ENCODE assay signal across 8 mouse cellular contexts in genomic region chr5:65538829-65539228, GRCm38 (mm10). TPM values are rescaled to one million over a fixed set of nuclear protein-coding genes. Genes with fewer than 3 reads are reported as not detected.
DNase-seq lines count a peak whose midpoint lies in the region; ATAC-seq lines count a peak whose summit lies in the region.
"Had no signal": no experiment of that assay in that cellular context is flagged by ENCODE, and none has a peak within 500 bp of the region (broad histone marks: within the 10 kb centered on the region; RNA-seq: fewer than 3 reads in every experiment).

No protein-coding gene starts in this region.

- 29% methylated on average over 4 of the region's 4 CpGs for WGBS in lung, embryonic 15.5 days
- 33% methylated on average over 4 of the region's 4 CpGs for WGBS in forebrain, embryonic 10.5 days
- WGBS in limb, embryonic 12.5 days, result 59% methylated on average over 4 of the region's 4 CpGs
- 26% methylated on average over 4 of the region's 4 CpGs for WGBS in stomach, embryonic 15.5 days

- no peak for DNase-seq in lung, postnatal 10 days
- DNase-seq in forebrain, embryonic 10.5 days (ENCODE audit: extremely low spot score, low spot score), result no peak
- DNase-seq in right cerebral cortex, postnatal 4 days, result no peak
- DNase-seq in gastrocnemius, postnatal 10 days, result no peak
- DNase-seq: kidney, postnatal 4 days had no signal

- no peaks in the 10 kb centered on the region for H3K36me3 ChIP-seq in lung, embryonic 15.5 days
- H3K36me3 ChIP-seq in forebrain, embryonic 10.5 days (replicated peaks), result peaks cover 33% of the 10 kb centered on the region
- H3K36me3 ChIP-seq in limb, embryonic 12.5 days, result peaks cover 5% of the 10 kb centered on the region; the same call in 1 of the 2 replicates
- no peaks in the 10 kb centered on the region for H3K36me3 ChIP-seq in stomach, embryonic 15.5 days

- H3K4me2 ChIP-seq in lung, embryonic 15.5 days, result peak overlapping the region; percentile 50
- peak overlapping the region; percentile 58 for H3K4me2 ChIP-seq in limb, embryonic 12.5 days
- peak overlapping the region; percentile 43 for H3K4me2 ChIP-seq in stomach, embryonic 15.5 days

- peak overlapping the region; percentile 18 for H3K4me3 ChIP-seq in lung, embryonic 15.5 days
- H3K4me3 ChIP-seq in forebrain, embryonic 10.5 days, result peak overlapping the region; percentile 91
- peak overlapping the region; percentile 29 for H3K4me3 ChIP-seq in limb, embryonic 12.5 days (replicated peaks)
- H3K4me3 ChIP-seq in stomach, embryonic 15.5 days (replicated peaks), result no peak overlapping the region; the same call in 1 of the 2 replicates

- no peak overlapping the region for H3K27ac ChIP-seq in lung, embryonic 15.5 days
- H3K27ac ChIP-seq in forebrain, embryonic 10.5 days, result no peak overlapping the region
- H3K27ac ChIP-seq in limb, embryonic 12.5 days, result no peak overlapping the region
- H3K27ac ChIP-seq in stomach, embryonic 15.5 days, result no peak overlapping the region

- H3K9me3 ChIP-seq in lung, embryonic 15.5 days, result no peaks in the 10 kb centered on the region
- H3K9me3 ChIP-seq in forebrain, embryonic 10.5 days, result no peaks in the 10 kb centered on the region
- H3K9me3 ChIP-seq in limb, embryonic 12.5 days, result no peaks in the 10 kb centered on the region
- H3K9me3 ChIP-seq in stomach, embryonic 15.5 days, result no peaks in the 10 kb centered on the region

- H3K4me1 ChIP-seq in lung, embryonic 15.5 days, result peaks cover 10% of the 10 kb centered on the region
- peaks cover 32% of the 10 kb centered on the region for H3K4me1 ChIP-seq in forebrain, embryonic 10.5 days
- peaks cover 14% of the 10 kb centered on the region for H3K4me1 ChIP-seq in limb, embryonic 12.5 days (replicated peaks)
- H3K4me1 ChIP-seq in stomach, embryonic 15.5 days, result peaks cover 5% of the 10 kb centered on the region; the same call in 1 of the 2 replicates

- no peaks in the 10 kb centered on the region for H3K27me3 ChIP-seq in lung, embryonic 15.5 days
- no peaks in the 10 kb centered on the region for H3K27me3 ChIP-seq in forebrain, embryonic 10.5 days (ENCODE audit: poor library complexity, severe bottlenecking)
- no peaks in the 10 kb centered on the region for H3K27me3 ChIP-seq in limb, embryonic 12.5 days
- no peaks in the 10 kb centered on the region for H3K27me3 ChIP-seq in stomach, embryonic 15.5 days (replicated peaks)

- H3K9ac ChIP-seq in lung, embryonic 15.5 days, result no peak overlapping the region
- no peak overlapping the region for H3K9ac ChIP-seq in limb, embryonic 12.5 days (replicated peaks)
- no peak overlapping the region for H3K9ac ChIP-seq in stomach, embryonic 15.5 days

- ATAC-seq in lung, embryonic 15.5 days (ENCODE audit: borderline replicate concordance, extremely low read depth, low FRiP score, low TSS enrichment), result no peak
- no peak for ATAC-seq in limb, embryonic 12.5 days (ENCODE audit: insufficient number of reproducible peaks, insufficient read depth, low FRiP score, low TSS enrichment, low read depth)
- ATAC-seq in stomach, embryonic 15.5 days (ENCODE audit: insufficient read depth, low FRiP score, low read depth), result no peak

RNA-seq across cellular contexts. Expression of gene Ube2k, which starts 1.8 kb away (rescaled TPM):
- 165 and 167 TPM in 2 replicates for polyA plus RNA-seq in lung, embryonic 15.5 days (2015; fragmentation: Nextera tagmentation; extraction: Ambion mirVana)
- polyA plus RNA-seq in forebrain, embryonic 10.5 days (2016; fragmentation: Nextera tagmentation; extraction: Ambion mirVana), result 200 and 207 TPM in 2 replicates
- 213 and 217 TPM in 2 replicates for polyA plus RNA-seq in limb, embryonic 12.5 days (2016; fragmentation: Nextera tagmentation; extraction: Ambion mirVana)
- 174 and 176 TPM in 2 replicates for polyA plus RNA-seq in stomach, embryonic 15.5 days (2015; fragmentation: Nextera tagmentation; extraction: Ambion mirVana)
- total RNA-seq in gastrocnemius, postnatal 10 days (2021), result 10 to 100 TPM; 76.8 to 81.2 TPM

RNA-seq across cellular contexts. Expression of gene Smim14, which starts 1.8 kb away (rescaled TPM):
- polyA plus RNA-seq in lung, embryonic 15.5 days (2015; fragmentation: Nextera tagmentation; extraction: Ambion mirVana), result 99.4 and 108 TPM in 2 replicates
- polyA plus RNA-seq in forebrain, embryonic 10.5 days (2016; fragmentation: Nextera tagmentation; extraction: Ambion mirVana), result 50.2 and 50.8 TPM in 2 replicates
- polyA plus RNA-seq in limb, embryonic 12.5 days (2016; fragmentation: Nextera tagmentation; extraction: Ambion mirVana), result 106 and 116 TPM in 2 replicates
- 161 and 177 TPM in 2 replicates for polyA plus RNA-seq in stomach, embryonic 15.5 days (2015; fragmentation: Nextera tagmentation; extraction: Ambion mirVana)
- 10 to 100 TPM; 45.5 to 49.0 TPM for total RNA-seq in gastrocnemius, postnatal 10 days (2021)

RNA-seq across cellular contexts. Expression of gene Gm43552, which starts 46.2 kb away (rescaled TPM):
- polyA plus RNA-seq in lung, embryonic 15.5 days (2015; fragmentation: Nextera tagmentation; extraction: Ambion mirVana), result not detected in 2 replicates
- polyA plus RNA-seq in forebrain, embryonic 10.5 days (2016; fragmentation: Nextera tagmentation; extraction: Ambion mirVana), result not detected in 2 replicates
- not detected in 2 replicates for polyA plus RNA-seq in limb, embryonic 12.5 days (2016; fragmentation: Nextera tagmentation; extraction: Ambion mirVana)
- 1.8 TPM in 1 of 2 replicates, not detected in the other for polyA plus RNA-seq in stomach, embryonic 15.5 days (2015; fragmentation: Nextera tagmentation; extraction: Ambion mirVana)
- 1 to 10 TPM; 1.3 to 3.7 TPM for total RNA-seq in gastrocnemius, postnatal 10 days (2021)
